Mouse (Mus musculus): ENCODE results near the gene Gm20388. TPM values are rescaled to one million over a fixed set of nuclear protein-coding genes. Genes with fewer than 3 reads are reported as not detected.

Gene Gm20388
- polyA plus RNA-seq, 1 experiment from 2014 or later = 7.4 TPM

- Histone ChIP-seq H3K27me3 (no peaks in the 10 kb centered on the region), H3K4me2 (no peak overlapping the region), H3K27ac (no peak overlapping the region), H3K4me1 (no peaks in the 10 kb centered on the region), H3K9me3 (replicated peaks) (no peaks in the 10 kb centered on the region), H3K36me3 (peaks cover 95% of the 10 kb centered on the region), H3K9ac (no peak overlapping the region), H3K4me3 (replicated peaks) (no peak overlapping the region)
- ATAC-seq (replicated peaks; ENCODE audit: low FRiP score) = no peak
- WGBS = 91% methylated on average over 5 of the region's 5 CpGs
These were observed 2093.5 kb downstream of the Gm20388 start for GRCm38 (mm10) chr8:122004131-122004530.

- ATAC-seq (replicated peaks; ENCODE audit: low FRiP score) = 0 out of 2 replicates have a peak, but pooled peaks have one; percentile 33
- no peak overlapping the region for H3K9ac ChIP-seq
- no peak overlapping the region for H3K4me3 ChIP-seq (replicated peaks)
- H3K4me1 ChIP-seq = peaks cover 3% of the 10 kb centered on the region; the same call in 1 of the 2 replicates
- no peak overlapping the region for H3K27ac ChIP-seq
- 76% methylated on average over 25 of the region's 25 CpGs for WGBS
- H3K27me3 ChIP-seq = no peaks in the 10 kb centered on the region
- no peak overlapping the region for H3K4me2 ChIP-seq
- peaks cover 92% of the 10 kb centered on the region for H3K36me3 ChIP-seq
- H3K9me3 ChIP-seq (replicated peaks) = no peaks in the 10 kb centered on the region
These were observed 2095.0 kb downstream of the Gm20388 start for GRCm38 (mm10) chr8:122005422-122006204.

GRCm38 (mm10) chr8:122006688-122007484 lies 2096.2 kb downstream of the Gm20388 start:
- WGBS = 86% methylated on average over 13 of the region's 13 CpGs
- no peak overlapping the region for H3K9ac ChIP-seq
- ATAC-seq (replicated peaks; ENCODE audit: low FRiP score) = no peak

GRCm38 (mm10) chr8:122008395-122008794 lies 2097.8 kb downstream of the Gm20388 start:
- no peaks in the 10 kb centered on the region for H3K9me3 ChIP-seq (replicated peaks)
- H3K4me2 ChIP-seq = no peak overlapping the region
- no peak for ATAC-seq (replicated peaks; ENCODE audit: low FRiP score)
- H3K27me3 ChIP-seq = no peaks in the 10 kb centered on the region
- H3K27ac ChIP-seq = no peak overlapping the region
- peaks cover 10% of the 10 kb centered on the region; the same call in 1 of the 2 replicates for H3K4me1 ChIP-seq
- H3K36me3 ChIP-seq = peaks cover 84% of the 10 kb centered on the region
- no peak overlapping the region for H3K9ac ChIP-seq
- H3K4me3 ChIP-seq (replicated peaks) = no peak overlapping the region
- WGBS = 93% methylated on average over 5 of the region's 5 CpGs

More at GRCm38 (mm10) chr8:122006688-122007484, 2096.2 kb downstream of the Gm20388 start:
- Histone ChIP-seq H3K4me1 (peaks cover 10% of the 10 kb centered on the region; the same call in 1 of the 2 replicates), H3K9me3 (replicated peaks) (no peaks in the 10 kb centered on the region), H3K27ac (no peak overlapping the region), H3K4me2 (no peak overlapping the region), H3K36me3 (peaks cover 88% of the 10 kb centered on the region), H3K27me3 (no peaks in the 10 kb centered on the region), H3K4me3 (replicated peaks) (no peak overlapping the region)

GRCm38 (mm10) chr8:122010638-122011037 lies 2100.0 kb downstream of the Gm20388 start:
- WGBS = 74% methylated on average over 5 of the region's 5 CpGs

GRCm38 (mm10) chr8:122011066-122011588 lies 2100.5 kb downstream of the Gm20388 start:
- H3K9me3 ChIP-seq (replicated peaks) = no peaks in the 10 kb centered on the region
- H3K4me2 ChIP-seq = no peak overlapping the region
- H3K9ac ChIP-seq = no peak overlapping the region
- 34% methylated on average over 7 of the region's 7 CpGs for WGBS
- H3K4me3 ChIP-seq (replicated peaks) = no peak overlapping the region
- no peak overlapping the region for H3K27ac ChIP-seq
- no peaks in the 10 kb centered on the region for H3K27me3 ChIP-seq
- peaks cover 71% of the 10 kb centered on the region for H3K36me3 ChIP-seq
- ATAC-seq (replicated peaks; ENCODE audit: low FRiP score) = no peak
- peaks cover 10% of the 10 kb centered on the region; the same call in 1 of the 2 replicates for H3K4me1 ChIP-seq

More at GRCm38 (mm10) chr8:122010638-122011037, 2100.0 kb downstream of the Gm20388 start:
- Histone ChIP-seq H3K4me2 (no peak overlapping the region), H3K4me1 (peaks cover 10% of the 10 kb centered on the region; the same call in 1 of the 2 replicates), H3K27ac (no peak overlapping the region), H3K36me3 (peaks cover 70% of the 10 kb centered on the region), H3K4me3 (replicated peaks) (no peak overlapping the region), H3K9ac (no peak overlapping the region), H3K9me3 (replicated peaks) (no peaks in the 10 kb centered on the region), H3K27me3 (no peaks in the 10 kb centered on the region)
- no peak for ATAC-seq (replicated peaks; ENCODE audit: low FRiP score)

GRCm38 (mm10) chr8:122014606-122015005 lies 2104.0 kb downstream of the Gm20388 start:
- H3K9ac ChIP-seq = no peak overlapping the region
- 89% methylated on average over 3 of the region's 3 CpGs for WGBS
- H3K36me3 ChIP-seq = peaks cover 67% of the 10 kb centered on the region
- H3K27me3 ChIP-seq = no peaks in the 10 kb centered on the region
- H3K27ac ChIP-seq = no peak overlapping the region
- H3K4me2 ChIP-seq = no peak overlapping the region
- no peaks in the 10 kb centered on the region for H3K9me3 ChIP-seq (replicated peaks)
- ATAC-seq (replicated peaks; ENCODE audit: low FRiP score) = no peak
- H3K4me1 ChIP-seq = peaks cover 10% of the 10 kb centered on the region; the same call in 1 of the 2 replicates
- H3K4me3 ChIP-seq (replicated peaks) = no peak overlapping the region

- Histone ChIP-seq H3K4me1 (no peaks in the 10 kb centered on the region), H3K9ac (no peak overlapping the region), H3K36me3 (peaks cover 63% of the 10 kb centered on the region), H3K4me2 (no peak overlapping the region), H3K27ac (no peak overlapping the region), H3K4me3 (replicated peaks) (no peak overlapping the region), H3K9me3 (replicated peaks) (no peaks in the 10 kb centered on the region), H3K27me3 (no peaks in the 10 kb centered on the region)
- WGBS = 71% methylated on average over 22 of the region's 22 CpGs
- ATAC-seq (replicated peaks; ENCODE audit: low FRiP score) = no peak
These were observed 2107.6 kb downstream of the Gm20388 start for GRCm38 (mm10) chr8:122018046-122018831.

- 98% methylated on average over 1 of the region's 1 CpGs for WGBS
These were observed 2108.5 kb downstream of the Gm20388 start for GRCm38 (mm10) chr8:122019162-122019561.

GRCm38 (mm10) chr8:122020050-122020771 lies 2109.6 kb downstream of the Gm20388 start:
- ATAC-seq (replicated peaks; ENCODE audit: low FRiP score) = no peak
- Histone ChIP-seq H3K4me2 (no peak overlapping the region), H3K9me3 (replicated peaks) (no peaks in the 10 kb centered on the region), H3K9ac (no peak overlapping the region), H3K4me3 (replicated peaks) (no peak overlapping the region), H3K27me3 (no peaks in the 10 kb centered on the region), H3K27ac (no peak overlapping the region), H3K4me1 (no peaks in the 10 kb centered on the region), H3K36me3 (peaks cover 75% of the 10 kb centered on the region)
- WGBS = 83% methylated on average over 8 of the region's 8 CpGs

More at GRCm38 (mm10) chr8:122019162-122019561, 2108.5 kb downstream of the Gm20388 start:
- Histone ChIP-seq H3K9ac (no peak overlapping the region), H3K27me3 (no peaks in the 10 kb centered on the region), H3K4me1 (no peaks in the 10 kb centered on the region), H3K4me2 (no peak overlapping the region), H3K4me3 (replicated peaks) (no peak overlapping the region), H3K27ac (no peak overlapping the region), H3K9me3 (replicated peaks) (no peaks in the 10 kb centered on the region), H3K36me3 (peaks cover 65% of the 10 kb centered on the region)
- no peak for ATAC-seq (replicated peaks; ENCODE audit: low FRiP score)

GRCm38 (mm10) chr8:122021725-122022124 lies 2111.1 kb downstream of the Gm20388 start:
- Histone ChIP-seq H3K4me3 (replicated peaks) (no peak overlapping the region), H3K36me3 (peaks cover 79% of the 10 kb centered on the region), H3K9ac (no peak overlapping the region), H3K27ac (no peak overlapping the region), H3K4me1 (no peaks in the 10 kb centered on the region), H3K4me2 (no peak overlapping the region), H3K9me3 (replicated peaks) (no peaks in the 10 kb centered on the region), H3K27me3 (no peaks in the 10 kb centered on the region)
- 86% methylated on average over 2 of the region's 2 CpGs for WGBS
- ATAC-seq (replicated peaks; ENCODE audit: low FRiP score) = no peak
